Mouse (Mus musculus): ENCODE data around the gene Fam126a. TPM values are rescaled to one million over a fixed set of nuclear protein-coding genes. Genes with fewer than 3 reads are reported as not detected.

Gene Fam126a
- total RNA-seq, 2 experiments from 2014 or later = 14.9 to 19.6 TPM

DNA sequence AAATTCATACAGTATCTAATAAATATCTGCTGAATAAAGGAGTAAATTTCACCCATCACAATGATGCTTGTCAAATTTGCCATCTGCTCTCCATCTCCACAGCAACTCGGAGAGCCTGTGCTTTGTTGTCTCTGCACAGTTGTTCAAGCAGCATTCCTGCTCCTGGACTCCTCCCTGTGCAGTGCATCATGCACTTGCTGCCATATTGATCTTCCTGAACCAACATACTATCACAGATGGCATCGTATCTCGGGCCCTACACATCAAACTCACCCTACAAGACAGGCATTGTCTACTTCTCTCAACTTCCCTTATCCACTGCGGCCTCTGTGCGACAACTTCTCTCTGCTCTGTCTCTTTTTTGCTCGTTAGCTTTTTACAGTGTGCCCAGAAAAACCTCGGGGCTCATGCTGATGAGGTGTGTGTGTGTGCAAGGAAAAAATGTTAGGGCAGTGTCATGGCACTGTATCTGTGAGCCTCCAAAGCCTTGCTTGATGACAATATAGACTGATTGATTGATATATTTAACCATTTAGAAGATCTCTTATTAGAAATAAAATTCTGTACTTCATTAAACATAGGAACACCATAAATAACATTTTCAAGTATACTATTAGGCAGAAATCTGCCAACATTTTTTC is 11.7 kb downstream of the Fam126a start:
- TF ChIP-seq CTCF (IDR thresholded peaks at IDR 0.05) = no peak
- Histone ChIP-seq H3K4me3 (no peak overlapping the region), H3K27ac (no peak overlapping the region)
- no peak for DNase-seq (ENCODE audit: extremely low spot score in 1 of 2, low spot score in 2 of 2)
- intact Hi-C loops (cut with DNase I) = no loop called here

DNA sequence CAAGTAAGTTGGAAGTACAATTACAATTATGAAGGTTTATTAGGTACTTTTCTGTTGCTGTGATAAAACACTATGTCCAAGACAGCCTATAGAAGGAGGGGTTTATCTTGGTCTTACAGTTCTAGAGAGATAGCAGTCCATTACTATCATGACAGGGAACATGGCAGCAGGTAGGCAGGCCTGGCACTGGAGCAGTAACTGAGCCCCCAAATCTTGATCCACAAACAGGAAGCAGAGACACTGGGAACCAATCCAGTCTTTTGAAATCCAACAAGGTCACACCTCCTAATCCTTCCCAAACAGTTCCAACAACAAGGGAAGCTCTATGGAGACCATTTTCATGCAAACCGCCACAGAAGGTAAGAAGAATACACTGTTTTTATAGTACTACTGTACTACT is 13.6 kb downstream of the Fam126a start:
- no peak overlapping the region for H3K4me3 ChIP-seq
- intact Hi-C loops (cut with DNase I) = no loop called here
- DNase-seq (ENCODE audit: extremely low spot score in 1 of 2, low spot score in 2 of 2) = no peak

DNA sequence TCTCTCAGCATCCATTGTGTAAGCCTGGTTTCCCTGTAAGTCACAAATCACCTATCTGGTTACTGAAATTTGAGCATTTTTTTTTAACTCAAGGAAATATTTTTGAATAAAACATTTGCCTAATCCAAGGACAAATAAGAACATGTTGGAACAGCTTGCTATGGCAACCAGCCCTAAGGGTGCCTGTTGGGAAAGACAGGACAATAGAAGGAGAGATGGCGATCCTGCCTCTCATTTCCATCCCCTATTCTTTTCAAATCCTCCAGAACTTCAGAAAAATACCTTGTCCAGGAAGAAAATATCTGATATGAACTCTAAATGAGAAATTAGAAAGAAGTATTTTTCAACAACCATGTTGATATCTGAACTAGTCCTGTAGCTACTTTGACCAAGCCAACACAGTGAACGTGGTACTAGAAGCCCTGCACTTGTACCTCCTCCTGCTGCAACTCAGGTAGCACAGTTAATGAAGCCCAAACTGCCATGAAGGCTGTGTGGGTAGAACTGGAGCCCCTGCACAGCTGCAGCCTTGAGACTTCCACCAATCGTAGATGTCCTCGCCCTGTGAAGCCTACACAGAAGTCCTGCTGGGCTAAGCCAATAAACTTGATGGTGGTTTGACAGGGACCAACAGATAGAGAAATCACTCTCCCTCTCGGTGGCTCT is 17.0 kb downstream of the Fam126a start:
- intact Hi-C loops (cut with DNase I) = no loop called here
- no peak overlapping the region for H3K27ac ChIP-seq
- H3K4me3 ChIP-seq = no peak overlapping the region
- TF ChIP-seq CTCF (IDR thresholded peaks at IDR 0.05) = no peak
- no peak for DNase-seq (ENCODE audit: extremely low spot score in 1 of 2, low spot score in 2 of 2)

More for the DNA sequence above, 13.6 kb downstream of the Fam126a start:
- H3K27ac ChIP-seq = no peak overlapping the region
- no peak for TF ChIP-seq CTCF (IDR thresholded peaks at IDR 0.05)

DNA sequence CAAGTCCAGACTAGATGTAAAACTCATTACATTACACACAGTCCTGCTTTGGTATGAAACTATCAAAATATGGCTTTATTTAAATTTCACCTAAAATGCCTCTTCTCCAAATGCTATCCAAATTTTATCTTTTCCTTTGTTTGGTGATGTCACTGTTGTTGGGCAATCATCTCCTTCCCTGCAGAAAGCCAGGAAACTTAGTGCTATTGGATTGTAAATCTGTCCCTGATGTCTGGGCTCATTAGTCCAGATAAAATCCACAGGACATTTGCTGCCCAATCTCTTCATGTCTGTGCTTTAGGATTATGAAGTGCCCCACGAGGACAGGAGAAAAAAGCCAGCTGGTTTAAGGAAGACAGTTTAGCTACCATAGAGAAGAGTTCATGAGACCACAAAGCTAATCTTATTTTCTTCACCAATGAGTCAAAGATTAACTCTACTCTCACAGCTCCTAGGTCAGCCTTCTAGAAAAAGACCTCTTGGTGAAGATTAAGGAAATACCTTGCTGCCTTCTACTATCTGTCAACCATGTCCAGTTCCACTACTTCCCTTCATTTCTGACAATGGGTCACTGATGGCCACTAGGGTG is 31.3 kb downstream of the Fam126a start:
- no peak for DNase-seq (ENCODE audit: extremely low spot score in 1 of 2, low spot score in 2 of 2)
- no peak overlapping the region for H3K27ac ChIP-seq
- no peak overlapping the region for H3K4me3 ChIP-seq
- intact Hi-C loops (cut with DNase I) = no loop called here
- no peak for TF ChIP-seq CTCF (IDR thresholded peaks at IDR 0.05)

DNA sequence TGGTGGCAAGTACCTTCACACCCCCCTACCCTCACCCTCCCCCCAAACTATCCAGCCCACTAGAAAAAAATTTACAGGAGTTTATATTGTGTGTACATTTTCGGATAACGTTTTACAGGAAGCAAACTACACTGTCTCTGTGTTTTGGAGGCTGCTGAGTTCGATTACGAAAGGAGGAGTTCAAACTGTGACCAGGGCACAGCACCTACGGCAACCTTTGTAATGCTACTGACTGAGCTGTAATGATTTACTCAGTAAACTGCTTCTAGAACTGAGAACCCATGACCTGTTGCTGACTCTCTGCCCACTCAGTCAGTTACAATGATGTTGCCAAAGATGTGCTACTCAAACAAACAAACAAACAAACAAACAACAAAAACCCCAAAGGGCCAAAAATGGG is 34.5 kb downstream of the Fam126a start:
- Histone ChIP-seq H3K27ac (no peak overlapping the region), H3K4me3 (no peak overlapping the region)
- no peak for TF ChIP-seq CTCF (IDR thresholded peaks at IDR 0.05)
- intact Hi-C loops (cut with DNase I) = no loop called here
- DNase-seq (ENCODE audit: extremely low spot score in 1 of 2, low spot score in 2 of 2) = no peak

DNA sequence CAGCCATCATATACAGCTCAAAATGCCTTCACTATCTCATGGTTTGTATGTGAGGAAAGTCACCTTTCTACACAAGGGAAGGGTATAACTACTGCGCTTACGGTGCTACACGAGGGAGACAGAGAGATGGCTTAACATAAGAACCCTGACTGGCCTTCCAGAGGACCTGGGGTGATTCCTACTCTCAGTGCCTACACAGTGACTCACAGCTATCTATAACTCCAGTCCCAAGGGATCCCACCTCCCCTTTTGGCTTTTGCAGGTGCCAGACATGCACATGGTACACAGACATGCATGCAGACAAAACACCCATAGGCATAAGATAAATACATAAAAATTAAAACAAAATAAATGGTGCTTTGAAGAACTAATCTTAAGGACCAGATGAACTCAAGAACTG is 35.6 kb downstream of the Fam126a start:
- no peak overlapping the region for H3K4me3 ChIP-seq
- H3K27ac ChIP-seq = no peak overlapping the region
- intact Hi-C loops (cut with DNase I) = no loop called here
- no peak for TF ChIP-seq CTCF (IDR thresholded peaks at IDR 0.05)
- no peak for DNase-seq (ENCODE audit: extremely low spot score in 1 of 2, low spot score in 2 of 2)

DNA sequence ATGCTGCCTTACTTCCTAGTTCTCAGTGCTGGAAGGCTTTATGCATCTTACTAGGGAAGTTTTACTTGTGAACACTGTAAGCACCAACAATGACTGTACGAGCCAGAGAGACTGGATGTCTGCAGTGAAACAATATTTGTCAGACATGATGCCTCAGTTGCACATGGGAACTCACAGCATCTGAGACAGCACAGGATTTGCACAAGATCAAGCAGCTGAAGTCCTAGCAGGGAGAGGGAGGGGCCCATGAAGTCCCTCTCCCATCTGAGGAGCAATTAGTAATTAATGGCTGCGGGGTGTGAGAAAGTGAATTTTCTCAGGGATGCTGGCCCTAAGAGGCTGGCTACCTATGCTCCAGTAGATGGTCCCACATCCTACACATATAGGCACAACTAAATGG is 36.3 kb downstream of the Fam126a start:
- intact Hi-C loops (cut with DNase I) = no loop called here
- H3K27ac ChIP-seq = no peak overlapping the region
- no peak for DNase-seq (ENCODE audit: extremely low spot score in 1 of 2, low spot score in 2 of 2)
- no peak overlapping the region for H3K4me3 ChIP-seq
- no peak for TF ChIP-seq CTCF (IDR thresholded peaks at IDR 0.05)

DNA sequence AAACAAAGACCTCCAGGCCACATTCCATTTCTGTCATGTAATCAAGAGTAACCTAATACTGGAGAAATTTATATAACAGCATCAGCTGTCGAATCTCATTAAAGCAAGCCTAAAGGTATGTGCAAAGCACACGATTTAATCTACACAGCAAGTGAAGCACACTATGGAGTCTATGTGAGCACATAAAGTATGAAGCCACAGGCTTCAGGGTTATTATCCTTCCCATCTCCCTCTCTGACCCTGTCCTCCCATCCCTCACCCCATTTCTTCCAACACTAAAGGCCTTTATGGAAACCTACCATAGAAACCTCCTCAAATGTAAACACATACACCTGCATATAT is 37.0 kb downstream of the Fam126a start:
- TF ChIP-seq CTCF (IDR thresholded peaks at IDR 0.05) = no peak
- no peak overlapping the region for H3K4me3 ChIP-seq
- intact Hi-C loops (cut with DNase I) = no loop called here
- DNase-seq (ENCODE audit: extremely low spot score in 1 of 2, low spot score in 2 of 2) = no peak
- peak overlapping the region; percentile 47; the same call in 1 of the 2 replicates for H3K27ac ChIP-seq

DNA sequence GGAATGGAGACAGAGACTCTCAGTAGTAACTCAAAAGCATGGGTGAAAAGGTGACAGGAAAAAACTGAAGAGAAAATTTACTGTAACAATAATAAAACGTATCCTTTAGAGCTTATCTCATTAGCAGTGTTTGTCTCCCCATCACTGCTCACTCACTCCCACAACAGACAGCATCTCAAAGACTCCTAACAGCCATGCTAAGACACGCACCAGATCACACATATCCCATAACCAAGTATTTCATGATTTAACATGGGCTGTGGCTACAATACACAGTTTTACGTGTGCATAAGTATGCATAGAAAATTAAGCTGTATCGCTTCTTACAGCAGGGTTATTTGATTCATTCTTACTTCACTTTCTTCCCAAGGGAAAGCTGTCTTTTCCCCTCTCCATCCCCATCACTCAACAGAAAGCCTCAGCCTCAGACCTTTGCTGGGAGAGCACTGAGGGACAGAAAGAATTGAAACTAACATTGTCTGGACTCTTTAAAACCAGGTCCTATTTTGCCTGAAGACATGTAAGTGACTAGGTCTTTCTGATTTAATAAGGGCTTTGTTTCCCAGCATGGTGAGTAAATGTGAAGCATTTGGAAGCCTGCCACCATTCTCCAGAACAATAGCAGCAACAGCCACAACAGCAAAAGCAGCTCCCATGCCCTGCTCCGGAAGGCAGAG is 37.5 kb downstream of the Fam126a start:
- no peak overlapping the region for H3K4me3 ChIP-seq
- TF ChIP-seq CTCF (IDR thresholded peaks at IDR 0.05) = no peak
- intact Hi-C loops (cut with DNase I) = no loop called here
- peak overlapping the region; percentile 47; the same call in 1 of the 2 replicates for H3K27ac ChIP-seq
- no peak for DNase-seq (ENCODE audit: extremely low spot score in 1 of 2, low spot score in 2 of 2)

DNA sequence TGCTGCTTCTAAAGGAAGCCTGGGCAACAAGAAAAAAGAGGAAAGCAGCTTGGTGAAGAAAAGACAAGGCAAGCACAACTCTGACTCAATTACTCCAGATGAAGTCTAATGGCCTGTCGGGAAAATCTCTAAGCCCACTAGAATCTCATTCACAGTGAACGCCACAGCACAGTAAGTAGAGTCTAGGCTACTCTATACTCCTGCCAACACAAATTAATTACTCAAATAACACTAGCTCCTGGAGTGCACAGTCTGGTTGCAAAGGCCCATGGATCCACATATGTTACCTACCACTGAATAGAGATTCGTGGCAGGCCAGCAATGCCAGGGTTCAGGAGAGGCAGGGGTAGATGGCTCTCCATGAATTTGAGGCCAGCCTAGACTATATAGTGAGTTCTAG is 40.5 kb downstream of the Fam126a start:
- no peak for TF ChIP-seq CTCF (IDR thresholded peaks at IDR 0.05)
- no peak overlapping the region for H3K27ac ChIP-seq
- no peak for DNase-seq (ENCODE audit: extremely low spot score in 1 of 2, low spot score in 2 of 2)
- no peak overlapping the region for H3K4me3 ChIP-seq
- intact Hi-C loops (cut with DNase I) = no loop called here

DNA sequence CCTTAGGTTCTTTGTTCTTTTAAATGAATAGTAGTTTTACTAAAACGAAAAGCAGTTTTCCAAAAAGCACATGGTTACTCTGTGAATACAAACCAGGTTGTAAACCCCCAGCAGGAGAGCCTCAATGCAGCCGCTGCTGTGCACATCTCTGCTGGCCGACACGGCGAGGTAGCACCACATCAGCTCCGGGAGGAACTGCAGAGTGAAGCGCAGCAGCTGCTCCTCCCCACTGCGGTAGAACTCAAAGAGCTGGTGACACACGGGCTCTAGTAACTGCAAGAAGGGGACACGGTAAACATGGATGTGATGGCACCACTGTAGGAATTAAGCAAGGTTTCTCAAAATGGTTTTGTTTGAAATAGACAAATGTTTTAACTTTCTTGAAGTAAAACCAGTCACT is 42.7 kb downstream of the Fam126a start:
- Histone ChIP-seq H3K27ac (no peak overlapping the region), H3K4me3 (no peak overlapping the region)
- TF ChIP-seq CTCF (IDR thresholded peaks at IDR 0.05) = no peak
- DNase-seq (ENCODE audit: extremely low spot score in 1 of 2, low spot score in 2 of 2) = no peak
- intact Hi-C loops (cut with DNase I) = no loop called here

DNA sequence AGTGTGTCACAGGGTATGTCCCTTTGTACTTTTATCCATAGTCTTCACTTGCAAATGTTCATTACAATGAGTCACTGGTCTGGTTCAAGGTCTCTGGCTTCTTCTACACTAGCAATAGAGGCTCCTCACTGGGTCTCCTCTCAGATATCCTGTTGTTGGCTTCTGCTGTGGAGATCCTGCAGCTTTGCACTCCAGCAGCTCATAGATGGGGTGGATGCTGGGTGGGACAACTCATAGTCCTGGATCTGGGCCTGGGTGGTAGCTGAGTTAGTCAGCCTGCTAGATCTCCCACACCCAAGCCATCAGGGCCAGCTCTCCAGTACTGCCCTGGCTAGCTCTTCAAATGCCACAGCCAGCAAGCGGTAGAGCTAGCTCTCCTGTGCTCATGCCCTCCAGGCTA is 48.4 kb downstream of the Fam126a start:
- no peak for DNase-seq (ENCODE audit: extremely low spot score in 1 of 2, low spot score in 2 of 2)
- intact Hi-C loops (cut with DNase I) = no loop called here
- H3K4me3 ChIP-seq = no peak overlapping the region
- no peak overlapping the region for H3K27ac ChIP-seq
- no peak for TF ChIP-seq CTCF (IDR thresholded peaks at IDR 0.05)
